Mouse (Mus musculus) T-helper 1 cell (primary cell): ENCODE data around the gene Arhgap44.

ENCODE experiments used
- in situ Hi-C: fragments of 300-600 bp; cut with MboI, MseI; formaldehyde crosslinking; loops from one replicate; pipeline ENCODE4 v1.15.1; 2025; ENCODE audit warnings: high pct_unique_total_duplicates

Arhgap44 gene

GRCm38 (mm10) chr11:65137145-65137652 lies 25.6 kb downstream of the Arhgap44 start:
- in situ Hi-C loops, result no loop called here

- in situ Hi-C loops, result no loop called here
These were observed 27.5 kb downstream of the Arhgap44 start for GRCm38 (mm10) chr11:65135251-65135739.

GRCm38 (mm10) chr11:65133661-65134060 lies 29.1 kb downstream of the Arhgap44 start:
- in situ Hi-C loops, result no loop called here

- in situ Hi-C loops, result no loop called here
These were observed 33.7 kb downstream of the Arhgap44 start for GRCm38 (mm10) chr11:65129110-65129509.

- in situ Hi-C loops, result no loop called here
These were observed 34.1 kb downstream of the Arhgap44 start for GRCm38 (mm10) chr11:65128666-65129065.

GRCm38 (mm10) chr11:65126566-65126965 lies 36.2 kb downstream of the Arhgap44 start:
- in situ Hi-C loops, result no loop called here

- in situ Hi-C loops, result no loop called here
These were observed 37.8 kb downstream of the Arhgap44 start for GRCm38 (mm10) chr11:65124913-65125418.

- in situ Hi-C loops, result no loop called here
These were observed 42.5 kb downstream of the Arhgap44 start for GRCm38 (mm10) chr11:65120276-65120675.

- in situ Hi-C loops, result no loop called here
These were observed 47.0 kb downstream of the Arhgap44 start for GRCm38 (mm10) chr11:65115811-65116210.

GRCm38 (mm10) chr11:65112086-65112485 lies 50.7 kb downstream of the Arhgap44 start:
- in situ Hi-C loops, result no loop called here

GRCm38 (mm10) chr11:65111651-65112050 lies 51.1 kb downstream of the Arhgap44 start:
- in situ Hi-C loops, result no loop called here

- in situ Hi-C loops, result no loop called here
These were observed 52.7 kb downstream of the Arhgap44 start for GRCm38 (mm10) chr11:65110058-65110457.

- in situ Hi-C loops, result no loop called here
These were observed 55.0 kb downstream of the Arhgap44 start for GRCm38 (mm10) chr11:65107734-65108171.

- in situ Hi-C loops, result no loop called here
These were observed 55.6 kb downstream of the Arhgap44 start for GRCm38 (mm10) chr11:65107151-65107550.

GRCm38 (mm10) chr11:65104076-65104475 lies 58.7 kb downstream of the Arhgap44 start:
- in situ Hi-C loops, result no loop called here

GRCm38 (mm10) chr11:65101206-65101605 lies 61.6 kb downstream of the Arhgap44 start:
- in situ Hi-C loops, result no loop called here

- in situ Hi-C loops, result no loop called here
These were observed 62.7 kb downstream of the Arhgap44 start for GRCm38 (mm10) chr11:65100031-65100430.

- in situ Hi-C loops, result no loop called here
These were observed 65.2 kb downstream of the Arhgap44 start for GRCm38 (mm10) chr11:65097526-65098070.

- in situ Hi-C loops, result no loop called here
These were observed 65.9 kb downstream of the Arhgap44 start for GRCm38 (mm10) chr11:65096866-65097265.

- in situ Hi-C loops, result no loop called here
These were observed 69.9 kb downstream of the Arhgap44 start for GRCm38 (mm10) chr11:65092851-65093250.

- in situ Hi-C loops, result no loop called here
These were observed 72.4 kb downstream of the Arhgap44 start for GRCm38 (mm10) chr11:65090386-65090785.

GRCm38 (mm10) chr11:65089982-65090381 lies 72.8 kb downstream of the Arhgap44 start:
- in situ Hi-C loops, result no loop called here

- in situ Hi-C loops, result no loop called here
These were observed 73.5 kb downstream of the Arhgap44 start for GRCm38 (mm10) chr11:65089282-65089681.
